Mouse (Mus musculus): Measurements from ENCODE around the gene Tmem156. TPM values are rescaled to one million over a fixed set of nuclear protein-coding genes. Genes with fewer than 3 reads are reported as not detected.

Gene Tmem156
- polyA plus RNA-seq, 1 experiment, result 0.29 TPM

DNA sequence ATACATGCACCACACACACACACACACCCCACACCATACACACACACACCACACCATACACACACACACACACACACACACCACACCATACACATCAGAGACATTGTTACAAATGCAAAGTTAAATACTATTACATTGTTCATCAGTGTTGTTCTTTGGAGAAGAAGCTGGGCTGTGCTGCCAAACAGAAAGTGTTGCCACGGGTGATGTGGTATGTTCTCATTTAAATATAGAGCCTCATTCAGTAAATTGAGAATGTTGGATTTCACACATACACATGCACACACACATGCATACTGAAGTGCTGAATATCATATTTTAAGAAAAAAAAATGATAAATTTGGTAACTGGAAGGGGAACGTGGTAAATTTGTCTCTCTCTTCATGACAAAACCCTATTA lies 67.3 kb downstream of the Tmem156 start:
- H3K27me3 ChIP-seq (ENCODE audit: control insufficient read depth, insufficient read depth, low read length), result no peaks in the 10 kb centered on the region
- no peak for TF ChIP-seq POLR2A (IDR thresholded peaks at IDR 0.05; ENCODE audit: low read depth, low read length)
- TF ChIP-seq CTCF (IDR thresholded peaks at IDR 0.05; ENCODE audit: extremely low read depth, insufficient read length, insufficient replicate concordance, low read depth, low read length), result no peak
- no peak overlapping the region for H3K27ac ChIP-seq (ENCODE audit: insufficient read depth, low read depth, low read length)
- no peak overlapping the region for H3K4me3 ChIP-seq (ENCODE audit: low read depth, low read length)
- WGBS, result 75% methylated on average over 2 of the region's 2 CpGs
- H3K36me3 ChIP-seq (ENCODE audit: control insufficient read depth, insufficient read depth, low read length), result peaks cover 20% of the 10 kb centered on the region
- H3K4me1 ChIP-seq (ENCODE audit: control insufficient read depth, insufficient read depth, insufficient read length, low read length), result peaks cover 2% of the 10 kb centered on the region; the same call in 1 of the 2 replicates

- TF ChIP-seq CTCF (IDR thresholded peaks at IDR 0.05; ENCODE audit: extremely low read depth, insufficient read length, insufficient replicate concordance, low read depth, low read length) (no peak), POLR2A (IDR thresholded peaks at IDR 0.05; ENCODE audit: low read depth, low read length) (no peak)
- 98% methylated on average over 4 of the region's 4 CpGs for WGBS
- Histone ChIP-seq H3K4me3 (ENCODE audit: low read depth, low read length) (no peak overlapping the region), H3K27me3 (ENCODE audit: control insufficient read depth, insufficient read depth, low read length) (no peaks in the 10 kb centered on the region), H3K27ac (ENCODE audit: insufficient read depth, low read depth, low read length) (no peak overlapping the region), H3K4me1 (ENCODE audit: control insufficient read depth, insufficient read depth, insufficient read length, low read length) (peaks cover 2% of the 10 kb centered on the region; the same call in 1 of the 2 replicates), H3K36me3 (ENCODE audit: control insufficient read depth, insufficient read depth, low read length) (peaks cover 15% of the 10 kb centered on the region)
These were observed 69.9 kb downstream of the Tmem156 start for GRCm38 (mm10) chr5:65022006-65022405.

GRCm38 (mm10) chr5:65019823-65020222 lies 72.1 kb downstream of the Tmem156 start:
- peaks cover 22% of the 10 kb centered on the region for H3K36me3 ChIP-seq (ENCODE audit: control insufficient read depth, insufficient read depth, low read length)
- WGBS, result 19% methylated on average over 7 of the region's 7 CpGs
- H3K4me3 ChIP-seq (ENCODE audit: low read depth, low read length), result no peak overlapping the region
- no peaks in the 10 kb centered on the region; the same call in 1 of the 2 replicates for H3K4me1 ChIP-seq (ENCODE audit: control insufficient read depth, insufficient read depth, insufficient read length, low read length)
- no peak overlapping the region for H3K27ac ChIP-seq (ENCODE audit: insufficient read depth, low read depth, low read length)
- H3K27me3 ChIP-seq (ENCODE audit: control insufficient read depth, insufficient read depth, low read length), result no peaks in the 10 kb centered on the region
- peak; percentile 30; the same call in 1 of the 2 replicates for TF ChIP-seq CTCF (IDR thresholded peaks at IDR 0.05; ENCODE audit: extremely low read depth, insufficient read length, insufficient replicate concordance, low read depth, low read length)
- no peak for TF ChIP-seq POLR2A (IDR thresholded peaks at IDR 0.05; ENCODE audit: low read depth, low read length)

DNA sequence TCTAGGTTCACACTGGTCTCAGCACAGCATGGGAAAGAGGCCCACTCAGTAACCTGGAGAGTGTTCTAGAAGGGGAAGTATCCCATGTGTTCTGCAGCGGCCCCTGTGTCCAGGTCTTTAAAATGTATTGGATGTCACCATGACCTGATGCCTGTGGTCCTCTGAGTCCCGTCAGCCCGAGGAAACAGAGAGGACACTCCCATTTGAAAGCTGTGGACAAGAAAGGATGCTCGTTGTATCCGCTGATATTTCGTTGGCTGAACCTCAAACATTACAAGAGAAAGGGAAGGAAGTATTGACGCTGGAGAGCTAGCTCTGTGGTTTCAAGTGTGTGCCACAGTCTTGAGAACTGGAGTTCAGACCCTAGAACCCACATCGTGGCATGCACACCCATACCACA lies 72.8 kb downstream of the Tmem156 start:
- Histone ChIP-seq H3K27ac (ENCODE audit: insufficient read depth, low read depth, low read length) (no peak overlapping the region), H3K27me3 (ENCODE audit: control insufficient read depth, insufficient read depth, low read length) (no peaks in the 10 kb centered on the region), H3K36me3 (ENCODE audit: control insufficient read depth, insufficient read depth, low read length) (peaks cover 24% of the 10 kb centered on the region), H3K4me3 (ENCODE audit: low read depth, low read length) (no peak overlapping the region), H3K4me1 (ENCODE audit: control insufficient read depth, insufficient read depth, insufficient read length, low read length) (no peaks in the 10 kb centered on the region; the same call in 1 of the 2 replicates)
- WGBS, result 67% methylated on average over 8 of the region's 8 CpGs
- no peak for TF ChIP-seq CTCF (IDR thresholded peaks at IDR 0.05; ENCODE audit: extremely low read depth, insufficient read length, insufficient replicate concordance, low read depth, low read length)
- TF ChIP-seq POLR2A (IDR thresholded peaks at IDR 0.05; ENCODE audit: low read depth, low read length), result no peak

DNA sequence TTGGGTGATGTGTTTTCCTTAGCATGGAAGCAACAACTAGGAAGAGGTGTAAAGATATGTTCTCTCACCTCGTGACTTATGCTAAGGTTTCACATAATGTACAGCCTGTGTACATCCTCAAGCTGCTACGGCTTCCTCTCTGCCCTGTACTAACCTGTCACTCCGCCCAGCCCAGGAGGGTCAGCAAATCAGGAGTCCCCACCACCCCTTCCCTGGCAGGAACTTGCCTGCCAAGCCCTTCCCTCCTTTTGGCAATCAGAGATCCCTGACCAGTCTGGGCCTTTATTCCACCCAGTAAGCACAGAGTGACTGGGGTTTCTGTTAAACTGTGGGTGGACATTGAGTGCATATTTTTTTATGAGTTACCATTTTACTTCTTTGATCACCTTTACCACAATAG lies 76.4 kb downstream of the Tmem156 start:
- Histone ChIP-seq H3K4me3 (ENCODE audit: low read depth, low read length) (no peak overlapping the region), H3K36me3 (ENCODE audit: control insufficient read depth, insufficient read depth, low read length) (peaks cover 20% of the 10 kb centered on the region), H3K4me1 (ENCODE audit: control insufficient read depth, insufficient read depth, insufficient read length, low read length) (no peaks in the 10 kb centered on the region; the same call in 1 of the 2 replicates), H3K27me3 (ENCODE audit: control insufficient read depth, insufficient read depth, low read length) (no peaks in the 10 kb centered on the region), H3K27ac (ENCODE audit: insufficient read depth, low read depth, low read length) (no peak overlapping the region)
- no peak for TF ChIP-seq POLR2A (IDR thresholded peaks at IDR 0.05; ENCODE audit: low read depth, low read length)
- no peak for TF ChIP-seq CTCF (IDR thresholded peaks at IDR 0.05; ENCODE audit: extremely low read depth, insufficient read length, insufficient replicate concordance, low read depth, low read length)
- WGBS, result 92% methylated on average over 3 of the region's 3 CpGs

DNA sequence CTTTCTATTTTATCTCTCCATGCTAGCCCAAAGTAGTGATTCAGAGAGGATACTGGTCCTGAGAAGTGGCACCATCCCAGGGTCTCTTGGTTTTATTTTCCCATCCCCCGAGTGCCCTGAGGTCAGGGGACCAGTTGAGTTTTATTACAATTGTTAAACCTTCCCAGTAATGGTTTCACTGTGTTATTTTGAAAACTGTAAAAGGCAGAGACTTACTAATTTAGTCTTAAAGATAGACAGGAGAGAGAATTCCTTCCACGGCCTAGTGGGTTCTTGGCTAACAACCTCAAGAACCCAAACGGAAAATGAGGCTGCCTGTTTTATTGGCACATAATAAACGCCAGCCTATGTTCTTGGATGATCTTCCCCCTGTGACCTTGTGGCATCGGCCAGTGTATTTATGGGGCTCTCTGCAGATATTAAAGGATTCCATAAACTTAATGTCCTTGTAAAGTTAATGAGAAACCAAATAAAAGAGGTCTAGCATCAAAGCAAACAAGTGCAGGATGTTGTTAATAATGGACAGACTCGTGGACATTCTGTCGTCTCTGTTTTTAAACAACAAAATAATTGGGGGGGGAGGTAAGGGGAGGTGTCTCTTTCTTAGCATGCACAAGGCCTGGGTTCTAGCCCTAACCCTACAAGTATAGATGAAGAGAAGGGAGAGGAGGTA lies 79.9 kb downstream of the Tmem156 start:
- H3K4me1 ChIP-seq (ENCODE audit: control insufficient read depth, insufficient read depth, insufficient read length, low read length), result no peaks in the 10 kb centered on the region
- 42% methylated on average over 7 of the region's 7 CpGs for WGBS
- TF ChIP-seq CTCF (IDR thresholded peaks at IDR 0.05; ENCODE audit: extremely low read depth, insufficient read length, insufficient replicate concordance, low read depth, low read length), result no peak
- TF ChIP-seq POLR2A (IDR thresholded peaks at IDR 0.05; ENCODE audit: low read depth, low read length), result no peak
- no peak overlapping the region for H3K4me3 ChIP-seq (ENCODE audit: low read depth, low read length)
- H3K27ac ChIP-seq (ENCODE audit: insufficient read depth, low read depth, low read length), result no peak overlapping the region
- peaks cover 38% of the 10 kb centered on the region for H3K36me3 ChIP-seq (ENCODE audit: control insufficient read depth, insufficient read depth, low read length)
- H3K27me3 ChIP-seq (ENCODE audit: control insufficient read depth, insufficient read depth, low read length), result no peaks in the 10 kb centered on the region

DNA sequence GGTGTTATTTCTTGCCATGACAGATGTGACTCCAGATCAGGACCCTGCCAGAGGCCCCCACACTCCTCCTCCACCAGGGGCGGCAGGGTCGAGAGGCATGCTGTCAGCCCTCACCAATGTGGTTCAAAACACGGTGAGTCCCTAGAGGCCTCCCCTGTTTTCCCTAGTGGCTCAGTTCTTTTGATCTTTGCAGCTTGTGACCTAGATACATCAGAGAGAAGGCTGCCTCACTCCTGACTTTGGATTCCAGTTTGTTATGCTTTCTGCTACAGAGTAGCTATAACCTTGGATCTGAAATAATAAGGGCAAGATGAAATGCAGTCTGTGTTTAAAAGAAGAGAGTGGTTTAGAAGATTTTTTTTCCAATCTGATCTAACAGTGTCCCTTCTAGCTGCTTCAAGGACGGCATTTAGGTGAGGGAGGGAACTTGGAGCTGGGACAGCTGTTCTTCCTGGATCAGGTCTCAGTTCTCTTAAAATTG lies 85.9 kb downstream of the Tmem156 start:
- no peaks in the 10 kb centered on the region for H3K27me3 ChIP-seq (ENCODE audit: control insufficient read depth, insufficient read depth, low read length)
- no peak overlapping the region for H3K4me3 ChIP-seq (ENCODE audit: low read depth, low read length)
- H3K27ac ChIP-seq (ENCODE audit: insufficient read depth, low read depth, low read length), result no peak overlapping the region
- no peaks in the 10 kb centered on the region for H3K4me1 ChIP-seq (ENCODE audit: control insufficient read depth, insufficient read depth, insufficient read length, low read length)
- WGBS, result 64% methylated on average over 4 of the region's 4 CpGs
- TF ChIP-seq CTCF (IDR thresholded peaks at IDR 0.05; ENCODE audit: extremely low read depth, insufficient read length, insufficient replicate concordance, low read depth, low read length) (no peak), POLR2A (IDR thresholded peaks at IDR 0.05; ENCODE audit: low read depth, low read length) (no peak)
- peaks cover 30% of the 10 kb centered on the region for H3K36me3 ChIP-seq (ENCODE audit: control insufficient read depth, insufficient read depth, low read length)

All from small intestine, adult 2 months (tissue).